Mouse (Mus musculus) heart, postnatal 4 days (tissue): ENCODE data around the gene Rnf10. TPM values are rescaled to one million over a fixed set of nuclear protein-coding genes. Genes with fewer than 3 reads are reported as not detected.
A peak's percentile ranks its signal among the peaks of the same experiment; 100 is the strongest.
"Not testable (repeated sequence)": the region's sequence is repeated elsewhere in the genome, so short reads cannot be mapped to it uniquely, and the experiment has no call there.

Source experiments
- DNase-seq: peaks from one replicate; pipeline ENCODE4 v3.0.0; 2021
- total RNA-seq, 2 experiments: library from RNA; stranded (reverse); gene quantifications; 2 replicates each; pipeline ENCODE4 v1.2.3; 2021

Rnf10 gene
- total RNA-seq = 100 to 1,000 TPM; 277 to 284 TPM

- DNase-seq = peak; percentile 99
Observed at GRCm38 (mm10) chr5:115272812-115273548, at the start of gene Rnf10. TSS of gene Rnf10 (minus strand) at chr5:115272898.

GRCm38 (mm10) chr5:115319004-115319940 is 46.6 kb upstream of the Rnf10 start:
- peak; percentile 79 for DNase-seq

- no peak for DNase-seq
Observed at GRCm38 (mm10) chr5:115317645-115318328, 45.1 kb upstream of the Rnf10 start.

GRCm38 (mm10) chr5:115316968-115317644 is 44.4 kb upstream of the Rnf10 start:
- no peak for DNase-seq

GRCm38 (mm10) chr5:115313668-115313943 is 40.9 kb upstream of the Rnf10 start:
- DNase-seq = no peak

GRCm38 (mm10) chr5:115312816-115313667 is 40.3 kb upstream of the Rnf10 start:
- DNase-seq = no peak

GRCm38 (mm10) chr5:115312354-115312753 is 39.7 kb upstream of the Rnf10 start:
- no peak for DNase-seq

GRCm38 (mm10) chr5:115302190-115302589 is 29.5 kb upstream of the Rnf10 start:
- not testable (repeated sequence) for DNase-seq

- no peak for DNase-seq
Observed at GRCm38 (mm10) chr5:115301615-115302014, 28.9 kb upstream of the Rnf10 start.

GRCm38 (mm10) chr5:115300792-115301614 is 28.3 kb upstream of the Rnf10 start, which contains the start of gene Dynll1:
TSS of gene Dynll1 (minus strand) at chr5:115300999.
- DNase-seq = peak; percentile 100

- DNase-seq = peak; percentile 75
Observed at GRCm38 (mm10) chr5:115300035-115300744, 27.5 kb upstream of the Rnf10 start.

GRCm38 (mm10) chr5:115296347-115296746 is 23.6 kb upstream of the Rnf10 start:
- no peak for DNase-seq

GRCm38 (mm10) chr5:115294173-115294572 is 21.5 kb upstream of the Rnf10 start:
- DNase-seq = peak; percentile 22

- no peak for DNase-seq
Observed at GRCm38 (mm10) chr5:115284735-115285134, 12.0 kb upstream of the Rnf10 start.

- peak; percentile 48 for DNase-seq
Observed at GRCm38 (mm10) chr5:115280050-115280687, 7.5 kb upstream of the Rnf10 start.

GRCm38 (mm10) chr5:115279226-115280049 is 6.7 kb upstream of the Rnf10 start, which contains the start of gene Coq5:
TSS of gene Coq5 (plus strand) at chr5:115279666.
- peak; percentile 90 for DNase-seq

GRCm38 (mm10) chr5:115278785-115279184 is 6.1 kb upstream of the Rnf10 start:
- no peak for DNase-seq

- no peak for DNase-seq
Observed at GRCm38 (mm10) chr5:115278053-115278452, 5.4 kb upstream of the Rnf10 start.
